Mouse (Mus musculus): ENCODE results near the gene Lipe. TPM values are rescaled to one million over a fixed set of nuclear protein-coding genes. Genes with fewer than 3 reads are reported as not detected.

The Lipe gene
- total RNA-seq, 2 experiments from 2014 or later = 7.3 to 8.3 TPM

DNA sequence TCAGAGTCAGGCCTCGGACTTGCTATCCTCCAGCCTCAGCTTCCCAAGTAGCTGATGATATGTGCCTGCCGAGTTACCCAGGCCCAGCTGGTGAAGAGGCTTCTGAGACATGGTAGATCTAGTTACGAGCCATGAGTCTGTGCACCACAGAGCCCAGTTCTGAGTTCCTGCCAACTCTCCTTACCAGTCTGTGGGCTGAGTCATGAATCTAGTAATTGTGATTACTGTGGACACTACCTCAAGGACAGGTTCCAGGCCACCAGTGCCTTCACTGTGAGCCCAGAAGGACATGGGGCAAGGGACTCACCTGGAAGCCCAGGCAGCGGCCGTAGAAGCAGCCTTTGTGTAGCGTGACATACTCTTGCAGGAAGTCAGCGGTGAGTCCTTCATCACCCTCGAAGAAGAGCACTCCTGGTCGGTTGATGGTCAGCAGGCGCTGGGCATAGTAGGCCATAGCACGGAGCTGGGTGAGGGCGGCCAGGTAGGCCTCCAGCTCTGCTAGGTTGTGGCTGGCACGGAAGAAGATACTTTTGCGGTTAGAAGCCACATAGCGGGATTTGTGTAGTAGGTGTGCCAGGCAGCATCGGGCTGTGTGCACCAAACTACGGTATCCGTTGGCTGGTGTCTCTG lies 10.6 kb downstream of the Lipe start:
- DNase-seq (ENCODE audit: low spot score in 2 of 2) = no peak

DNA sequence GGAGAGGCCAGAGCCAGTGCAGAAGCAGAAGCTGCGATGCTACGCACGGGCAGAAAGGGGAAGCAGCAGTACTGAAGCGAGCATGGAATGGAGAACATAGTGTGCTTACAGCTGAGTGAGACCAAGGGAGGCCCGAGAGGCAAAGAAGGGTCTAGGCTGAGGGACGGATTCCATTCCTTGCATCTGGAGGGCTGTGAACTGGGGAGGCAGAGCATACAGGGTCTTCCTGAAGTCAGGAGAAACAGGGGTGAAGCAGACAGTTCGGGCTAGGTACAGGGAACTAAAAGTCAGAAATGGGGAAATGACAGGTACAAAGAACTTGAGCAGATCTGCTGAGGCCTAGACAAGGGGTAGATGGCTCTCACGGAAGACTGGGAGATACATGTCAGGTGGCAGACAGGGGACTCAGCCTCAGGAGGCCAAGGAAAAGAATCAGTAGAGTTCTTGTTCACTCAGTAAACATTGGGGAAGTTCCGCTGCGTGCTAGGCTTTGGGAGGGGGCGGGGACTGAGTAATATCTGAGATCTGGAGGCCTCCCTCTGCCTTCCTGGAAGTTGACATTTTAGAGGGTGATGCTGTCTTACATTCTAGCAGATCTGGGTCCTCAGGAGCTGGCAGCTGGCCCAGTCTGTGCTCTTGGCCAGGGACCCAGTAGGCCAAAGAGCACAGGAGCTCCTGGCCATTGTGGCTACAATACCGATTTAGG lies 12.5 kb downstream of the Lipe start:
- peak in 1 of 2 experiments; percentile 56 for DNase-seq (ENCODE audit: low spot score in 2 of 2)

DNA sequence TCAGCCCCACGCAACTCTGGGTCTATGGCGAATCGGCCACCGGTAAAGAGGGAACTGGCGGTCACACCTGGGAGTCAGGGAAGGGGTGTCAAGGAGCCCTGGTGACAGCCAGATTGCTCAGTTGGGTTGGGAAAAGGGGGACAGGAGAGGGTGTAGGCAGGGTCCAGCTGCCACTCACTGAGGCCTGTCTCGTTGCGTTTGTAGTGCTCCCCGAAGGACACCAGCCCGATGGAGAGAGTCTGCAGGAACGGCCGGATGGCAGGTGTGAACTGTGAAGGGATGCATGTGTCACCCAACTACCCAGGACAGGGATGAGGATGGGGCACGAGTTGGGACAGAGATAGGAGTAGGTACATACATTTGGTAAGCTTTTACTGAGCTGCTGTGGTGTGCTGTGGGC lies 13.3 kb downstream of the Lipe start:
- DNase-seq (ENCODE audit: low spot score in 2 of 2) = no peak

DNA sequence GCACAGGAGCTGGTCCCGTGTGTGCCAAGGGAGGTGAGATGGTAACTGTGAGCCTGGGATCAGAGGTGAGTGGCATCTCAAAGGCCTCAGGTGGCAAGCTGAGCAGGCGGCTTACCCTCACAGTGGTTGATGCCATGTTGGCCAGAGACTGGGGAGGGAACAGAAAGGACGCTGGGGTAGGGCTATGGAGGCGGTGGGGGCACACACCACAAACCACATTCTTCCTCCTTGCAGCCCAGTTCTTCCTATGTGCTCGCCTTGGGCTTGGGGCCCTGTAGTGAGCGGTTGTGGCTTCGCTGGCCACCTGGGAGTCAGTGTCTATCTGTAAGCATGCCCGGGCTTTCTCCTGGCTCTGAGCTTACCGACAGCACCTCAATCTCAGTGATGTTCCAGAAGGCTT lies 13.7 kb downstream of the Lipe start:
- DNase-seq (ENCODE audit: low spot score in 2 of 2) = no peak

DNA sequence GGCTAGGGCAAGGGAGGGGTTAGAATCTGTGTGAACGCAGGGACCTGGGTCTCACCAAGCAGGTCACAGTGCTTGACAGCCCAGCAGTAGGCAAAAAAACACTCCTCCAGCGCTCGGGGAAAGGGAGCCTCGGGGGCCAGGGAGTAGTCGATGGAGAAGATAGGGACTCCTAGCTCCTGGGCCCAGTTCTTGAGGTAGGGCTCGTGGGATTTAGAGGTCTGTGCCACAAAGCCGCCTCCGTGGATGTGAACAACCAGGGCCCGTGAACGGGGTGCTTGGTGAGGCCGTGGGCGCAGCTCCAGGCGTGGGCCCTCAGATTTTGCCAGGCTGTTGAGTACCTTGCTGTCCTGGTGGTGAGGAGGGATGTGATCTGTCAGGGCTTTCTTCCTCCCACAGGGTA lies 14.2 kb downstream of the Lipe start:
- no peak for DNase-seq (ENCODE audit: low spot score in 2 of 2)

DNA sequence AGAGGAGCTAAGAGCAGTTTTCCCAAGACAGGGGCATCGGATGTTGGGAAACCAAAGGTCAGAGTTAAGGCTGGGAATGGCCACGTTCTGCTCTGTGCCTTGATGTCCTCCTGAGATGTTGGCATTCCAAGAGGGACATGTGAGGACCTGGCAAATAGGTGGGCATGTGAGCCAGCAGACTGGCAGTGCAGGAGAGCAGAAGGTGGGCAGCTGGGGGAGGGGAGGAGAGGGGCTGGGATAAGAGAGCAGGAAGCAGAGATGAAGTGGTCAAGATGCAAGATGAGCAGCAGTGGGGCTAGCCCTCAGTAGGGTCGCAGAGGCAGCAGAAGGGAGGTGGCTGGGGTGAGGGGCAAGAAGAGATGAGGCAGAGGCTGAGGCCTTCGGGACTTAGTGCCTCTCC lies 14.6 kb downstream of the Lipe start:
- no peak for DNase-seq (ENCODE audit: low spot score in 2 of 2)

DNA sequence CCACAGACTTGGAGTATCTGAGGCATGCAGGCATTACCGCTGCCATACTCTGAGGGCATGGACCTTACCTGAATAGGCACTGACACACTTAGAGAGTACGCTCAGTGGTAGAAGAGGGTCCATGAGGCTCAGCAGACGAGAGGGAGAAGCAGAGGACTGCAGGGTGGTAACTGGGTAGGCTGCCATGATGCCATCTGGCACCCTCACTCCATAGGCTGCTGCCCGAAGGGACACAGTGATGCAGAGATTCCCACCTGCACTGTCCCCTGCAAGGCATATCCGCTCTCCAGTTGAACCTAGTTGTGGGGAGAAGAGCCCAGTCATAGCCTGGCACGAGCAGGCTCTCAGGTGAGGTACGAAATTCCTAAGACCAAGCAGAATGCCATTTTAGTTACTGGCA lies 15.1 kb downstream of the Lipe start:
- no peak for DNase-seq (ENCODE audit: low spot score in 2 of 2)

DNA sequence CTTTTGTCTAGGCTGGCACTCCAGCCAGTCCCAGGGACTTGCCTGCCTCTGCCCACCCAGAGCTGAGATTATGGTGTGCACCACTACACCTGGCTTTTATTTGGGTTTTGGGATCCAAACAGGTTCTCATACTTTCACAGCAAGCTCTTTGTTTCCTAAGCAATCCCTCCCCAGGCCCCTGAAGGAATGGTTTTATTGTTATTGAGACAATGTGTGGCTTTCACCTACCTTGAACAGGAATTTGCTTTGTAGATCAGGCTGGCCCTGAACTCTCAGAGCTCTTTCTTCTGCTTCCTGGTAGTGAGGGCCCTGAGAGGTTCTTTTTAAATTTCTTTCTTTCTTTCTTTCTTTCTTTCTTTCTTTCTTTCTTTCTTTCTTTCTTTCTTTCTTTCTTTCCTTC lies 16.0 kb downstream of the Lipe start:
- DNase-seq (ENCODE audit: low spot score in 2 of 2) = no peak

DNA sequence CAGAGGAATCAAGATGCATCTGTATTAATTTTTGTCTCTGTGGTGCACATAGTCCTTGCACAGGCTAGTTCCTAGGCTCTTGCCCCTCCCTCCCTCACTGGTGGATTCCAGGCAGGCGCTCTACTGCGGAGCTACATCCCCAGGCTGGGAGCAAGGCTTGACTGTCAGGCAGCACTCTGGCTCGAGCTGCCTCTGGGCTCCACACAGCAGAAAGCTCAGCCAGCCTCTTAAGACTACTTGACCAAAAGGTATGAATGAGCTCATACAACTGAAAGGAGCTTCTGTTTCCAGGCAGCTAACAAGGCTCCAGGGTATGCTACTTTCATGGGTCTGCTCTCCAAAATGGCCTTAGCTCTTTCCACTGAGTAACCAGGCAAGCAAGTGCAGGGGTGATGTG lies 17.2 kb downstream of the Lipe start:
- DNase-seq (ENCODE audit: low spot score in 2 of 2) = no peak

DNA sequence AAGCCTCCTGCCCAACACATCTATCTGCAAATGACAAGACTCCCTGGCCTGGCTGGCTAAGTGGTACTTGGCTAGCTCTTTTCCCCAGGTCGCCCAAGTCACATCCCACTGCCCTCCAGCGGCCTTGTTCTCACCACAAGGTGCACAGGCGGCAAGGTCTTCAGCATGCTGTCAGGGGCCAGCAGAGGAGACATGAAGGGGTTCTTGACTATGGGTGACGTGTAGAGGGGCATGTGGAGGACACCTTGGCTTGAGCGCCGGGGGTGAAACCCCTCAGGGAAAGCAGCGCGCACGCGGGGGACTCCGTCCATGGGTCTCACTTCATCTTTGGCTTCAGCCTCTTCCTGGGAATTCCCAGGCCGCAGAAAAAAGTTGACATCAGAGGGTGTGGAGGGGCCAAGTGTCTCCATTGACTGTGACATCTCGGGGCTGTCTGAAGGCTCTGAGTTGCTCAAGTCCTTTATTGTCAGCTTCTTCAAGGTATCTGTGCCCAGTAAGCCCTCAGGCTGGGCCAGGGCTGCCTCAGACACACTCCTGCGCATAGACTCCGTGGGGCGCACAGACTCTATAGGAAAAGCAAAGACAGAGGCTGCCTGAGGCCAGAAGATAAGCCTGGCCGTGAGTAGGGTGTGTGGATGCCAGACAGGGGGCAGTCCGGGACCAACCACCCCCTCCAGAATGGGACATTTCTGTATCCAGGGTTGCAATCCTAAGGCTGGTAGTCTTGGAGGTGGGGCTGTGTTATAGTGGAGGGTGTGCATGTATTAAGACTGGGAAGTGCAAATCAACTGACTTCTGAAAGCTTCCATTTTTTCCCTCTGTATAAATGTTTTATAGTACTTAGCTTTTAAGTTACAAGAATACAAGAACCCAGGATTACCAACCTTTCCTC lies 17.9 kb downstream of the Lipe start:
- DNase-seq (ENCODE audit: low spot score in 2 of 2) = no peak

DNA sequence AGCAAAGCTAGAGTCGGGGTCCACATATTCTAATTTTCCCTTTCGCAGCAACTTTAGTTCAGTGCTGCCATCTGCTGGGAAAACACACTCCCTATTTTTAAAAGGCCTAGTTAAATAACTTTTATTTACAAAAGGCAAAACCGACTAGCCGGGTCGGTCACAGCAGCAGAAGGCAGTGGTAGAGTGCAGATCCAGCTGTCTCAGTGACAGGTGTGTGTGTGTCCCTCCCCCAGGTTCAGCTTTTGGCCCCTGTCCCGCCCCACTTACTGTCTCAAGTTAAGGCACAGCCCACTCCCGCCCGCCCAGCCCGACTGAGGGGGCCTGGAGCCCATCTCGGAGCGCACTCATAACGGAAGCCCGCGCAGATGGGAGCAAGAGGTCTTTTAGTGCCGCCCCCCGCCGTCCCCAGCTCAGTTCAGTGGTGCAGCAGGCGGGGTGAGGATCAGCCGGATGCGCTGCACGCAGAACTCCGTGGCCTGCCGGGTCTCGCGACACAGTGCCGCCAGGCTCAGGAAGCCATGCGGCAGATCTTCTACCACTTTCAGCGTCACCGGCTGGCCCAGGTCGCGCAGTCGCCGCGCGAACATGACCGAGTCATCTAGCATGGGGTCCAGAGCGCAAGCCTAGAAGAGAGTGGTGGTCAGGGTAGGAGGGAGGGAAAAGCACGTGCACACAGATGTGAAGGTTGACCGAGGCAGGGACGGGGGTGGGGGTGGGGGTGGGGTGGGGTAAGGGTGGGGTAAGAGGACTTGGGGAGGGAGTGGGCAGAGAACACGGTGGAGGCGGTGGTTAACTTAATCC lies 18.8 kb downstream of the Lipe start:
- peak in 1 of 2 experiments; percentile 57 for DNase-seq (ENCODE audit: low spot score in 2 of 2)

DNA sequence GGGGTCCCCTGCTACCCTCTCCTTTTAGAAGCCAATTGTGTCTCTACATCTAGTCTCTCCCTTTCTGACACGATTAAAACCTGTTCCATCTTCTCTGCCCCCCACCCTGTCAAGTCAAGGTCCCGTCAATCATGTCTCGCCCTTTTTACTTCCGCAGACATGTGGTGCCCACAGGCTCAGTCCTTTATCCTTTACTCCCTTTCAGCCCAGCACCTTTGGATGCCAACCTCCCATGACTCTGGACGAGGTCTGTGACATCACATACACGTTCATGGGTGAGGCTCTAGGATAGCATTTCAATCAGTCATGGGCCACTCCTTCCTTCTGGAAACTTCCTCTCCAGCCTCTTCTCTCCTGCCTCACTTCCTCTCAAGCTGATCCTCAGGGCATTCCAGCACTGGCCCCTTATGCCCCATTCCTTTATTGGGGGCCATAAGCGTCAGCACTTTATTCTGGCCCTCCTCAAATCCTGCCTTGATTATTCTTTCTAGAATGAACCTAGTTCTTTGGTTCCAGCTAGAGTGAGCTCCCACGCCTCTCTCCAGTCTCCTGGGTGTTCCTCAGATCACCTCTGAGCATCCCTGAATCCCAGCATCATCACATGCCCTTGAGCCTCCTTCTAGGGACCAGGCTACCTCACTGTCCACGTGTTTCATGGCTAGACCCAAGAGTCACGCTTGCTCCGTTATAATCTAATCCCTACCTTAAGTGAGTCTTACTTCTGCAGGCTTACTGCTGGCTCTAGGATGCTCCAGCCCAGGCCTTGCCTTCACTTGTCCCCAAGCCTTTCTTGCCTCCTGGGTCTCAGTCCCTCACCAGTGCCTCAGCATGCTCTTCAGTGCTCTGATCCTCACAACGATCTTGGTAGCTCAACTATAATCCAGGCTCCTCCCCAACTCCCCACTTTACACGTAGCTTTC lies 20.1 kb downstream of the Lipe start:
- no peak for DNase-seq (ENCODE audit: low spot score in 2 of 2)

DNA sequence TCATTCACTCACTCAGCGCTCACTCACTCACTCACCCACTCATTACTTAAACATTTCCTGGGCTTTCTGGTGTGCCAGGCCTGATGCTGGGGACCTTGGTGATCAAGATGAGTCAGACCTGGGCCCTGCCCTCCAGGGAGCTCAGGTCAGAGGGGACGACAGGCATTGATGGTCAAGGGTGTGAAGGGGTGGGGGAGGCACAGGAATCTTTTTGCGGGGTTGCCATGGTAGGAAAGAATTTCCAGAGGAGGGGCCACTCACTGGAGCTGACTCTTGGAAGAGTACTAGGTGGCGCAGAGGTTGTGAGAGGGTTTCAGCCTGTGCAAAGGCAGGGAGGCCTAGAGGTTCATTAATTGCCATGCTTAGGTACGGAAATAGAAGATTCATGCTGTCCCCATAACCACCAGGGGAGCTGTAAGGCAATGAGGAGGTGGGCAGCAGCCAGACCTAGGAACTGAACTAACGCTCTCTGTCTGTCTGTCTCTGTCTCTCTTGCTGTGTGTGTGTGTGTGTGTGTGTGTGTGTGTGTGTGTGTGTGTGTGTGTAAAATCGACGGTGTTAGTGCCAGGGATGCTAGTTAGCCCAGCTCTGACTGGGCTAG lies 21.3 kb downstream of the Lipe start:
- no peak for DNase-seq (ENCODE audit: low spot score in 2 of 2)

DNA sequence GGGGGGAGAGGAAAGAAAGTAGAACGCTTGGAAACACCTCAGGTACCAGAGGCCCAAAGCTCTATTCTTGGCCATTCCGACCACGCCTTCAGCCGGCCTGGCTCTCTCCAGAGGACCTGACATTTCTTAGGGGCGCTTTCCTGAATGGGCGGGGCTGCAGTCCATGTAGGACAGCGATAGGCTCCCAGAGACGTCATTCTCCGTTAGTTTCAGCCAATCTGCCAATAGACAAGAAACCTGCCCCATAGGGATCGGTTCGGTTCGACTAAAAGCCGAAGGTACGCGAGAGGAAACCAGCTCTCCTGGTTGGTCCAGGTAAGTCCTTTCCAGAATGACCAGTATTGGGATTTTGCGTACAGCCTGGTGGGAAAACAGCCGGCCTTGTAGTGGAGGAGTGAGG lies 22.0 kb downstream of the Lipe start:
- peak; percentile 89 to 93 for DNase-seq (ENCODE audit: low spot score in 2 of 2)

DNA sequence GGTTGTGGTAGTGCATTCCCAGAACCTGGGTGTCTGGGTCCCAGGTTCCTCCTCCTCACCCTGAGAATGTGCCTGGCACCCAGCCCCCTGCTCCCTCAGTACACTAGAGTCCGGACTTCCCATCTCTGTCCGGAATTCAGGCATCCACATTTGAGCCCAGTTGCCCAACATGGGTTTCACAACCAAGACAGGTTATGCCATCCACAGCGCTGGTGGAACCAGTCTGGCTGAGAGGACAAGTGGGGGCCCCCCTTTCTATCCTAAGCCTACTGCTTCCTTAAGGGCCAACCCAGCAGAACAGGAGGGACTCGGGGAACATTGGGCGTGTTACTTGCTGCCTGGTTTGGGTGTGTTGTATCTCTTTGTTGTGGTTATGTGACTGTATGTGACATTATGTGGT lies 26.1 kb downstream of the Lipe start:
- DNase-seq (ENCODE audit: low spot score in 2 of 2) = no peak

DNA sequence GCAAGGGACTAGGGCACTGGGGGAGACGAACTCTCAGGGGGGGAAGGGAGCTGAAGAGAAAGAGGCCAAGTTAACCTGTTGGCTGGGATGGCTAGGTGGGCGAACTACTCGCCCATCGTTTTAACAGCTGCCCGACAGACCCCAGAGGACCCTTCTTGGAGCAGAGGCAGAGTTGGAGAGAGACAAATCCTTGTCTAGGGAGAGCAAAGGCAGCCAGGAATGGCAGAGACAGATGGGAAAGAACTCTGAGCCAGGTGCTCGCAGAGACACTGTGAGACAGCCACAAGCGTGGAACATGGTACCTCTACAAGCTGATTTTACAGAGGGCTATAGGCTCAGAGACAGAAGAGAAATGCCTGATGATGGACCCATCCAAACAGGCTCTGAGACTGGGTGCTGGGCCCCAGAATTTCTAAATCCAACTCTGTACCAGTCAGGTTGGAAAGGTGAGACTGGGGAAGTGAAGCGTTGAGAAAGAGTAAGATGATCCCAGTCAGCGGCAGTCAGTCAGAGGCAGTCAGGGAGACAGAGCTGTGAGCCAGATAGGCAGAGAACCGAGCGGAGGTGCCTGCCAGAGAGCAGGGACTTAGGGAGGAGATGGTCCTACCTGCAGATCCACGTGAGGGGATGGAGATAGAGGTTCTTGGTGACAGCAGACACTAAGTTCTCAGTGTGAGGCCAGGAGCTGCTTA lies 29.3 kb downstream of the Lipe start, which contains the start of gene Cnfn:
TSS of gene Cnfn (minus strand) at position 667 of the 692 bp plus-strand sequence.
- DNase-seq (ENCODE audit: low spot score in 2 of 2) = no peak

DNA sequence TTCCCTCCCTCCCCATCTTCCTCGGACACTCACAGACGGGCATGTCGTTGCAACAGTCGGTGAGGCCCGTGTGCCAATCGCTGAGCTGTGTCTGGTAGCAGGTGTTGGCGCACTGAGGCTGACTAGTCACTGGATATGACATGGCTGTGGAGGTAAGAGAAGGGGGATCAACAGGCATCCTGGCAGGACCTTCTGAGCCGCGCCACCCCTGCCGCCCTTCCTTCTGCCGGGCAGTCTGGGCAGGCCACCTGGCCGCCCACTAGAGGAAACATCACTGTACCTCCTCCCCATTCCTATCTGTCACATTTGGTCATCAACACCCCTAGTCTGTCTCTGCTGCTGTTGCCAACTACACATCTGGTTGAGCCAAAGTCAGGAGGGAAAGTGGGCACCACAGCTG lies 30.2 kb downstream of the Lipe start:
- no peak for DNase-seq (ENCODE audit: low spot score in 2 of 2)

DNA sequence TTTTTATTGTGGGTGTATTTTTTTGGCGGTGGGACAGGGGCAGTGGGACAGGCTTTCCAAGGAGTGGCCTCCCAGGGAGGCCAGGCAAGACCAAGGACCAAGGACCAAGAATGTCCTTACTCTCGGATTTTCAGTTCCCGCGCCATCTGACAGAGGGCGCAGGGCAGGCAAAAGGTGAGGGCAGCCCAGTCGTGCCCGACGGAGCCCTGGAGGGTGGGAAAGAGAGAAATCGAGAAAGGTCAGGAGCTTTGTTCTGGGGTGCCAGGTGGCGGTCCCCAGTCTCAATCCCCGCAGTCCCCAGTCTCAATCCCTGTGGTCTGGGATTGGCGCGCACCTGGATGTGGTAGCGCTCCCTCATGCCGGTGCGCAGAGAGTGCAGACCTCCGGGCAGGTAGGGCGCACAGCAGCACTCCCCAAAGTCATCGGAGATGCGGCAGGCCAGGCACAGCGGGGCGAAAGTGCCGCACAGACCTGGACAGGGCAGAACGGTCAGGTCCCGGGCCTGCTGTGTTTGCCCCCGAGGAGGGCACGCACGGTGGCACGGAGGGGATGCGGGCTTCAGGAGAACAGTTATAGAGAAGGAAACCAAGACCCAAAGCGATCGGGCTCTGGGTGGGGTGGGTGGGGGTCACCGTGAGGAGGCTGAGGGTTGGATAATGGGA lies 30.7 kb downstream of the Lipe start:
- no peak for DNase-seq (ENCODE audit: low spot score in 2 of 2)
